Comparison of ENCODE assay signal across 8 mouse cellular contexts in genomic region chr9:64138896-64139295, GRCm38 (mm10). TPM values are rescaled to one million over a fixed set of nuclear protein-coding genes. Genes with fewer than 3 reads are reported as not detected.
DNase-seq lines count a peak whose midpoint lies in the region; ATAC-seq and TF ChIP-seq lines count a peak whose summit lies in the region.
"Not testable (repeated sequence)": the region's sequence is repeated elsewhere in the genome, so short reads cannot be mapped to it uniquely, and the experiment has no call there.

No protein-coding gene starts in this region.

- DNase-seq in ES-CJ7 (ENCODE audit: low read depth, low spot score): peak; percentile 59
- peak; percentile 32 for DNase-seq in c-Kit-negative CD71-positive TER-119-positive erythroid progenitor cells, embryonic 14.5 days (ENCODE audit: low read depth, low spot score)
- peak; percentile 62 for DNase-seq in forebrain, embryonic 11.5 days (ENCODE audit: low spot score)
- peak; percentile 35 for DNase-seq in hindbrain, embryonic 10.5 days (ENCODE audit: low spot score)
- DNase-seq in layer of hippocampus, adult 9-11 months: peak; percentile 30
- DNase-seq in lung, postnatal 0 days (ENCODE audit: low spot score): peak; percentile 12
- DNase-seq in retina, postnatal 7 days (ENCODE audit: low read depth, low spot score): peak; percentile 30
- peak; percentile 30 to 42 for DNase-seq in thymus, postnatal 36 days

- TF ChIP-seq EP300 in lung, postnatal 0 days (IDR thresholded peaks at IDR 0.05): not testable (repeated sequence)

- H3K9ac ChIP-seq in forebrain, embryonic 11.5 days (ENCODE audit: low read length); lung, postnatal 0 days (replicated peaks; ENCODE audit: low read depth): not testable (repeated sequence)

- H3K9me3 ChIP-seq in forebrain, embryonic 11.5 days (ENCODE audit: control insufficient read depth, low read length); hindbrain, embryonic 10.5 days; lung, postnatal 0 days (ENCODE audit: low read length): not testable (repeated sequence)

- not testable (repeated sequence) for H3K27me3 ChIP-seq in forebrain, embryonic 11.5 days (ENCODE audit: control insufficient read depth, insufficient read depth, low read length); hindbrain, embryonic 10.5 days (ENCODE audit: insufficient read depth, poor library complexity, severe bottlenecking); lung, postnatal 0 days (replicated peaks; ENCODE audit: insufficient read depth, low read length)

- TF ChIP-seq CTCF in lung, postnatal 0 days (IDR thresholded peaks at IDR 0.05): peak; percentile 73

- not testable (repeated sequence) for ATAC-seq in forebrain, embryonic 11.5 days (replicated peaks; ENCODE audit: low FRiP score); lung, postnatal 0 days

- not testable (repeated sequence) for H3K36me3 ChIP-seq in forebrain, embryonic 11.5 days (ENCODE audit: control insufficient read depth, insufficient read depth, low read length); lung, postnatal 0 days (ENCODE audit: insufficient read depth, low read length)
- H3K36me3 ChIP-seq in hindbrain, embryonic 10.5 days: peaks cover 69% of the 10 kb centered on the region

- H3K4me2 ChIP-seq in forebrain, embryonic 11.5 days (ENCODE audit: low read depth, low read length, severe bottlenecking); lung, postnatal 0 days (replicated peaks; ENCODE audit: low read depth, low read length): not testable (repeated sequence)

- H3K4me3 ChIP-seq in forebrain, embryonic 11.5 days (ENCODE audit: low read depth, low read length); hindbrain, embryonic 10.5 days; lung, postnatal 0 days (ENCODE audit: low read depth, low read length): not testable (repeated sequence)

- WGBS in forebrain, embryonic 11.5 days: 11% methylated on average over 6 of the region's 6 CpGs
- WGBS in hindbrain, embryonic 10.5 days: 13% methylated on average over 6 of the region's 6 CpGs
- 4% methylated on average over 6 of the region's 6 CpGs for WGBS in lung, postnatal 0 days

- not testable (repeated sequence) for H3K4me1 ChIP-seq in forebrain, embryonic 11.5 days (replicated peaks; ENCODE audit: control insufficient read depth, insufficient read depth, low read length); hindbrain, embryonic 10.5 days (replicated peaks); lung, postnatal 0 days (ENCODE audit: insufficient read depth, low read depth, low read length)

- H3K27ac ChIP-seq in forebrain, embryonic 11.5 days (ENCODE audit: low read depth, low read length); hindbrain, embryonic 10.5 days; lung, postnatal 0 days (ENCODE audit: low read length): not testable (repeated sequence)

RNA-seq across cellular contexts. Expression of gene Lctl, which starts 21.9 kb away (rescaled TPM):
- polyA plus RNA-seq in forebrain, embryonic 11.5 days (2014; fragmentation: Nextera tagmentation; extraction: Ambion mirVana): not detected in 2 replicates
- 0.16 TPM in 1 of 2 replicates, not detected in the other for polyA plus RNA-seq in hindbrain, embryonic 10.5 days (2016; fragmentation: Nextera tagmentation; extraction: Ambion mirVana)
- not detected in 2 replicates for polyA plus RNA-seq in lung, postnatal 0 days (2015; fragmentation: Nextera tagmentation; extraction: Ambion mirVana)

RNA-seq across cellular contexts. Expression of gene Zwilch, which starts 34.0 kb away (rescaled TPM):
- polyA plus RNA-seq in forebrain, embryonic 11.5 days (2014; fragmentation: Nextera tagmentation; extraction: Ambion mirVana): 43.4 and 49.2 TPM in 2 replicates
- polyA plus RNA-seq in hindbrain, embryonic 10.5 days (2016; fragmentation: Nextera tagmentation; extraction: Ambion mirVana): 24.8 and 41.7 TPM in 2 replicates
- 1.5 and 1.7 TPM in 2 replicates for polyA plus RNA-seq in lung, postnatal 0 days (2015; fragmentation: Nextera tagmentation; extraction: Ambion mirVana)

RNA-seq across cellular contexts. Expression of gene Rpl4, which starts 34.3 kb away (rescaled TPM):
- 1,087 and 1,101 TPM in 2 replicates for polyA plus RNA-seq in forebrain, embryonic 11.5 days (2014; fragmentation: Nextera tagmentation; extraction: Ambion mirVana)
- polyA plus RNA-seq in hindbrain, embryonic 10.5 days (2016; fragmentation: Nextera tagmentation; extraction: Ambion mirVana): 959 and 1,179 TPM in 2 replicates
- 679 and 693 TPM in 2 replicates for polyA plus RNA-seq in lung, postnatal 0 days (2015; fragmentation: Nextera tagmentation; extraction: Ambion mirVana)

RNA-seq across cellular contexts. Expression of gene Snapc5, which starts 40.2 kb away (rescaled TPM):
- 34.2 and 35.2 TPM in 2 replicates for polyA plus RNA-seq in forebrain, embryonic 11.5 days (2014; fragmentation: Nextera tagmentation; extraction: Ambion mirVana)
- 38.3 and 39.8 TPM in 2 replicates for polyA plus RNA-seq in hindbrain, embryonic 10.5 days (2016; fragmentation: Nextera tagmentation; extraction: Ambion mirVana)
- polyA plus RNA-seq in lung, postnatal 0 days (2015; fragmentation: Nextera tagmentation; extraction: Ambion mirVana): 35.5 and 47.4 TPM in 2 replicates

Comparison
In these comparisons a context has a peak if more than half of its experiments do, and no peak if none do; other contexts are left out.
1. DNase-seq: peak in every context shown above with its lines; median percentile 62 in forebrain, embryonic 11.5 days; 59 in ES-CJ7; 36 in thymus, postnatal 36 days; 35 in hindbrain, embryonic 10.5 days; 32 in c-Kit-negative CD71-positive TER-119-positive erythroid progenitor cells, embryonic 14.5 days; 30 in layer of hippocampus, adult 9-11 months; 30 in retina, postnatal 7 days; 12 in lung, postnatal 0 days.